In the genomic region with DNA sequence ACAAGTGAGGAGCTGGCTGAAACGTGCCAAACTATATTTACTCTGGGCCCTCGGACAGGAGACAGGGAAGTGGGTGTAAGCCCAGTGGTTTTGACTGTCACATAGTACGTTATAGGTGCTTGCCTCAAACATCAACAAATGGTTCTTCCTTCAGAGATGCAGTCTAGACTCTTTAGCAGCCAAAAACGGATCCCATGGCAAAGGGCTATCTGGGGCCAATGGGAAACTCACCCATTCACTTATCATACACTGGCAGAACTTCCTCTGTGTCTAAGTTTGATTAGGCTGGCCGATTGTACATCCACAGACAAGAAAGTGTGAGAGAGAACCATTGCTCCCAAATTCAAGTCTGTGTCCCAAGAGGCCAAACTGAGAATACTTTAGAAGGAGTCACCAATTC, we compare ENCODE assay signal across 28 mouse cellular contexts.
DNase-seq lines count a peak whose midpoint lies in the region; ATAC-seq and TF ChIP-seq lines count a peak whose summit lies in the region.
"Had no signal": no experiment of that assay in that cellular context is flagged by ENCODE, and none has a peak within 500 bp of the region (broad histone marks: within the 10 kb centered on the region; RNA-seq: fewer than 3 reads in every experiment).

No protein-coding gene starts in this region.

- no peaks in the 10 kb centered on the region for H3K36me3 ChIP-seq in heart, embryonic 10.5 days
- H3K36me3 ChIP-seq in heart, adult 2 months (ENCODE audit: control insufficient read depth, insufficient read depth, low read length), result no peaks in the 10 kb centered on the region
- H3K36me3 ChIP-seq in limb, embryonic 10.5 days, result no peaks in the 10 kb centered on the region
- H3K36me3 ChIP-seq: embryonic facial prominence, embryonic 10.5 days; embryonic facial prominence, embryonic 13.5 days; forebrain, embryonic 12.5 days; forebrain, embryonic 15.5 days; G1E; heart, embryonic 13.5 days; hindbrain, embryonic 12.5 days; hindbrain, embryonic 15.5 days had no signal

- H3K9me3 ChIP-seq in heart, embryonic 10.5 days, result no peaks in the 10 kb centered on the region
- no peaks in the 10 kb centered on the region for H3K9me3 ChIP-seq in limb, embryonic 10.5 days (replicated peaks)
- H3K9me3 ChIP-seq: embryonic facial prominence, embryonic 10.5 days; embryonic facial prominence, embryonic 13.5 days; forebrain, embryonic 12.5 days; forebrain, embryonic 15.5 days; G1E; heart, embryonic 13.5 days; hindbrain, embryonic 12.5 days; hindbrain, embryonic 15.5 days had no signal

- no peak overlapping the region for H3K9ac ChIP-seq in heart, adult 2 months (ENCODE audit: low read depth, low read length)
- H3K9ac ChIP-seq: embryonic facial prominence, embryonic 13.5 days; forebrain, embryonic 12.5 days; forebrain, embryonic 15.5 days; heart, embryonic 13.5 days; hindbrain, embryonic 12.5 days; hindbrain, embryonic 15.5 days had no signal

- no peak overlapping the region for H3K4me3 ChIP-seq in heart, embryonic 10.5 days
- no peak overlapping the region for H3K4me3 ChIP-seq in heart, adult 2 months
- H3K4me3 ChIP-seq in limb, embryonic 10.5 days, result no peak overlapping the region
- H3K4me3 ChIP-seq: embryonic facial prominence, embryonic 10.5 days; embryonic facial prominence, embryonic 13.5 days; erythroblast, embryonic 14.5 days; forebrain, embryonic 12.5 days; forebrain, embryonic 15.5 days; heart, embryonic 13.5 days; hindbrain, embryonic 12.5 days; hindbrain, embryonic 15.5 days had no signal

- H3K27ac ChIP-seq in heart, embryonic 10.5 days, result no peak overlapping the region
- H3K27ac ChIP-seq in heart, adult 2 months, result no peak overlapping the region
- no peak overlapping the region for H3K27ac ChIP-seq in limb, embryonic 10.5 days
- H3K27ac ChIP-seq: embryonic facial prominence, embryonic 10.5 days; embryonic facial prominence, embryonic 13.5 days; forebrain, embryonic 12.5 days; forebrain, embryonic 15.5 days; heart, embryonic 13.5 days; hindbrain, embryonic 12.5 days; hindbrain, embryonic 15.5 days had no signal

- no peak for TF ChIP-seq POLR2A in heart, adult 2 months (IDR thresholded peaks at IDR 0.05; ENCODE audit: insufficient read depth, low read depth, low read length)

- peak; percentile 54 for ATAC-seq in megakaryocyte-erythroid progenitor cell, adult 5-6 weeks (replicated peaks; ENCODE audit: low FRiP score, low TSS enrichment, poor library complexity, severe bottlenecking)
- ATAC-seq: activated CD4-positive, CD25-positive, alpha-beta regulatory T cell, adult 4 months; forebrain, embryonic 15.5 days; intestine, embryonic 16.5 days had no signal

- no peak for TF ChIP-seq EP300 in heart, adult 2 months (IDR thresholded peaks at IDR 0.05; ENCODE audit: insufficient read depth, low read depth, low read length)

- peaks cover 21% of the 10 kb centered on the region for H3K4me1 ChIP-seq in heart, embryonic 10.5 days
- H3K4me1 ChIP-seq in heart, adult 2 months (ENCODE audit: control insufficient read depth, insufficient read depth, low read length), result peaks cover 1% of the 10 kb centered on the region; the same call in 1 of the 2 replicates
- H3K4me1 ChIP-seq in limb, embryonic 10.5 days, result peaks cover 13% of the 10 kb centered on the region
- H3K4me1 ChIP-seq: hindbrain, embryonic 15.5 days had no signal

- WGBS in heart, embryonic 10.5 days, result 56% methylated on average over 5 of the region's 5 CpGs
- WGBS in heart, adult 2 months, result 58% methylated on average over 5 of the region's 5 CpGs
- WGBS in limb, embryonic 10.5 days, result 82% methylated on average over 5 of the region's 5 CpGs

- DNase-seq in heart, embryonic 10.5 days (ENCODE audit: low spot score), result peak; percentile 22
- no peak for DNase-seq in heart, adult 2 months
- peak; percentile 7 for DNase-seq in testis, postnatal 10 days (ENCODE audit: low spot score)
- DNase-seq in testis, postnatal 14 days (ENCODE audit: low spot score), result no peak
- peak; percentile 8 for DNase-seq in limb, embryonic 10.5 days (ENCODE audit: low spot score)
- DNase-seq in cerebellum, adult 11-12 months, result no peak
- no peak for DNase-seq in ovary, postnatal 14 days (ENCODE audit: low spot score)
- DNase-seq: adrenal gland, postnatal 10 days; adrenal gland, postnatal 36 days; B cell, adult 2 months; cerebellum, adult 9-11 months; embryo, embryonic 11 days; gastrocnemius, postnatal 10 days; gastrocnemius, postnatal 36 days; heart, postnatal 14 days had no signal

- intact Hi-C loops in heart, adult 2 months (cut with DNase I), result loop anchor here (5.0 kb wide), 2 partner anchors 118 to 158 kb away; no protein-coding TSS in a partner anchor

- no peaks in the 10 kb centered on the region for H3K79me2 ChIP-seq in heart, adult 2 months (replicated peaks; ENCODE audit: control insufficient read depth, insufficient read depth, low read length)

- TF ChIP-seq CTCF in heart, adult 2 months (IDR thresholded peaks at IDR 0.05), result no peak

- H3K27me3 ChIP-seq in heart, embryonic 10.5 days (ENCODE audit: insufficient read depth, poor library complexity, severe bottlenecking), result peaks cover 76% of the 10 kb centered on the region
- H3K27me3 ChIP-seq in heart, adult 2 months (ENCODE audit: control insufficient read depth, insufficient read depth, low read length), result no peaks in the 10 kb centered on the region
- peaks cover 98% of the 10 kb centered on the region for H3K27me3 ChIP-seq in limb, embryonic 10.5 days (ENCODE audit: low read depth, poor library complexity, severe bottlenecking)
- H3K27me3 ChIP-seq: CH12.LX; forebrain, embryonic 15.5 days had no signal

Comparison
In these comparisons a context has a peak if more than half of its experiments do, and no peak if none do; other contexts are left out.
1. DNase-seq: peak in heart, embryonic 10.5 days (single experiment), testis, postnatal 10 days (single experiment) and limb, embryonic 10.5 days (single experiment); none in heart, adult 2 months (0 of 2), testis, postnatal 14 days (single experiment), cerebellum, adult 11-12 months (single experiment) and ovary, postnatal 14 days (single experiment).